Mouse (Mus musculus): ENCODE results near the gene Tspyl4. TPM values are rescaled to one million over a fixed set of nuclear protein-coding genes. Genes with fewer than 3 reads are reported as not detected.

Gene Tspyl4
- polyA plus RNA-seq, 1 experiment from 2014 or later, result 37.9 TPM

DNA sequence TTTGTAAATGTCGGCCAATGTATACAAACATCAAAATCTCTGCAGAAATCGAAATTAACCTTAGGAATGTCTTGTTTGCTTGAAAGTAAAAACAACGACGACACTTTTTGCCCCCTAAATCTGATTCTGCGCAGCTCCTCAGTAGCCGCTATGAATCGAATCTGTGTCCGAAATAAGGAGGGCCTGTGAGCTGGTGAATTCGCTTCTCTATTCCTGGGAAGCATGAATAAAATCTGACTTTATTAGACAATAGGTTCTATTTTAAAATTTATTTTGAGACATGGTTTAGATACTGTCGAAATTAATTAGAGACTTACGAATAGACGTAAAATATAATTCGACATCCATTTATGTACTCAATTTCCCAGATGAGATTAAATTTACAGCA lies 337 bp upstream of the Tspyl4 start:
- Histone ChIP-seq H3K36me3 (replicated peaks) (no peaks in the 10 kb centered on the region; the same call in 1 of the 2 replicates), H3K4me3 (peak overlapping the region; percentile 81), H3K27me3 (replicated peaks; ENCODE audit: low read depth, poor library complexity, severe bottlenecking) (no peaks in the 10 kb centered on the region), H3K4me1 (peaks cover 40% of the 10 kb centered on the region), H3K9me3 (no peaks in the 10 kb centered on the region), H3K27ac (replicated peaks) (peak overlapping the region; percentile 81)
- WGBS, result 7% methylated on average over 13 of the region's 13 CpGs
- no peak for DNase-seq (ENCODE audit: low spot score)

DNA sequence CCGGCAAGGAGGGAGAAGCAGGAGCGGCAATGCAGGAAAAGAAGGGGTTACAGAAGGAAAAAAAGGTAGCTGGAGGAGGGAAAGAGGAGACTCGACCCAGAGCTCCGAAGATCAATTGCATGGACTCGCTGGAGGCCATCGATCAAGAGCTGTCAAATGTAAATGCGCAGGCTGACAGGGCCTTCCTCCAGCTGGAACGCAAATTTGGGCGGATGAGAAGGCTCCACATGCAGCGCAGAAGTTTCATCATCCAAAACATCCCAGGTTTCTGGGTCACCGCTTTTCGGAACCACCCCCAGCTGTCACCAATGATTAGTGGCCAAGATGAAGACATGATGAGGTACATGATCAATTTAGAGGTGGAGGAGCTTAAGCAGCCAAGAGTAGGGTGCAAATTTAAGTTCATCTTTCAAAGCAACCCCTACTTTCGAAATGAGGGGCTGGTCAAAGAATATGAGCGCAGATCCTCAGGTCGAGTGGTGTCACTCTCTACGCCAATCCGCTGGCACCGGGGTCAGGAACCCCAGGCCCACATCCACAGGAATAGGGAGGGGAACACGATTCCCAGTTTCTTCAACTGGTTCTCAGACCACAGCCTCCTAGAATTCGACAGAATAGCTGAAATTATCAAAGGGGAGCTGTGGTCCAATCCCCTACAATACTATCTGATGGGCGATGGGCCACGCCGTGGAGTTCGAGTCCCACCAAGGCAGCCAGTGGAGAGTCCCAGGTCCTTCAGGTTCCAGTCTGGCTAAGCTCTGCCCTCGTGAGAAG lies 925 bp downstream of the Tspyl4 start:
- no peaks in the 10 kb centered on the region for H3K9me3 ChIP-seq
- WGBS, result 46% methylated on average over 25 of the region's 25 CpGs
- H3K4me1 ChIP-seq, result peaks cover 40% of the 10 kb centered on the region
- peak overlapping the region; percentile 81 for H3K4me3 ChIP-seq
- H3K27ac ChIP-seq (replicated peaks), result peak overlapping the region; percentile 86
- H3K27me3 ChIP-seq (replicated peaks; ENCODE audit: low read depth, poor library complexity, severe bottlenecking), result no peaks in the 10 kb centered on the region
- H3K36me3 ChIP-seq (replicated peaks), result no peaks in the 10 kb centered on the region; the same call in 1 of the 2 replicates
- DNase-seq (ENCODE audit: low spot score), result no peak

DNA sequence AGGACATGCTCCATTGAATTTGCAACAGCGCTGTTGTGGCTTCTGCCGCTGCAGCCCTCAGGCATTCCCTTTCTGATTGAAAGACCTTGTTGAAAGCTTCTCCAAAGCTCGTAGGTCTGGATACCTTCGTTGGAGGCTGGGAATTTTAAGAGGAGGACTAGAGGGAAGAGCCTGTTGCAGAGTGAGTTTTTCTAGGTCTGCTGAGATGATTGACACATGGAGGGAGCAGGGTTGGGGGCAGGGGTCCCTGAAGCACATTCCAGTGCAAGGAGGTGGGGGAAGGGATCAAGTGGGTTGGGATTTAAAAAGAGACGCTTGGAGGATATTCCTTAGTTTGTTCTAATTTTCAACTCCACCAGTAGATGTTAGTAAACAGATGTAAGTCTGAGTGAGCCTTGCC lies 3.1 kb downstream of the Tspyl4 start:
- Histone ChIP-seq H3K27me3 (replicated peaks; ENCODE audit: low read depth, poor library complexity, severe bottlenecking) (no peaks in the 10 kb centered on the region), H3K4me3 (peak overlapping the region; percentile 81), H3K27ac (replicated peaks) (peak overlapping the region; percentile 83), H3K4me1 (peaks cover 40% of the 10 kb centered on the region), H3K9me3 (no peaks in the 10 kb centered on the region), H3K36me3 (replicated peaks) (no peaks in the 10 kb centered on the region; the same call in 1 of the 2 replicates)
- peak; percentile 61 for DNase-seq (ENCODE audit: low spot score)
- 4% methylated on average over 5 of the region's 5 CpGs for WGBS

DNA sequence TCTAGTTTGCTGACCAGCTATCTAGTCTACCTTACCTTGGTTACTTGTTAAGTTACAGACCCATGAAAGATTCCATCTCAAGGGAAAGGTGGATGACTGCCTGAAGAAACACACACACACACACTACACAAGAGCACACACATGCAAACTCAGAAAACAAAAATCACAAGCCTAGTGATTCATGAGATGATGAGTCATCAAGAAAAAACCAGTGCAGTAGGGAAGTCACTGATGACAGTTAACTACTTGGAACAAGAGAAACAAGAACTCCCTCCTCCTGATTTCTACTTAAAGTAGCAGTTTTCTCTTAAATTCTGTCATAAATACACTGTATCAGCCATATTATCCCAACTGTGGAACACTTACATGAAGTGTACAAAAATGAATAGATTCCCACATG lies 9.8 kb downstream of the Tspyl4 start:
- H3K4me1 ChIP-seq, result no peaks in the 10 kb centered on the region
- H3K27me3 ChIP-seq (replicated peaks; ENCODE audit: low read depth, poor library complexity, severe bottlenecking), result no peaks in the 10 kb centered on the region
- H3K9me3 ChIP-seq, result no peaks in the 10 kb centered on the region
- H3K36me3 ChIP-seq (replicated peaks), result no peaks in the 10 kb centered on the region
- no peak overlapping the region for H3K4me3 ChIP-seq
- H3K27ac ChIP-seq (replicated peaks), result no peak overlapping the region
- DNase-seq (ENCODE audit: low spot score), result no peak

DNA sequence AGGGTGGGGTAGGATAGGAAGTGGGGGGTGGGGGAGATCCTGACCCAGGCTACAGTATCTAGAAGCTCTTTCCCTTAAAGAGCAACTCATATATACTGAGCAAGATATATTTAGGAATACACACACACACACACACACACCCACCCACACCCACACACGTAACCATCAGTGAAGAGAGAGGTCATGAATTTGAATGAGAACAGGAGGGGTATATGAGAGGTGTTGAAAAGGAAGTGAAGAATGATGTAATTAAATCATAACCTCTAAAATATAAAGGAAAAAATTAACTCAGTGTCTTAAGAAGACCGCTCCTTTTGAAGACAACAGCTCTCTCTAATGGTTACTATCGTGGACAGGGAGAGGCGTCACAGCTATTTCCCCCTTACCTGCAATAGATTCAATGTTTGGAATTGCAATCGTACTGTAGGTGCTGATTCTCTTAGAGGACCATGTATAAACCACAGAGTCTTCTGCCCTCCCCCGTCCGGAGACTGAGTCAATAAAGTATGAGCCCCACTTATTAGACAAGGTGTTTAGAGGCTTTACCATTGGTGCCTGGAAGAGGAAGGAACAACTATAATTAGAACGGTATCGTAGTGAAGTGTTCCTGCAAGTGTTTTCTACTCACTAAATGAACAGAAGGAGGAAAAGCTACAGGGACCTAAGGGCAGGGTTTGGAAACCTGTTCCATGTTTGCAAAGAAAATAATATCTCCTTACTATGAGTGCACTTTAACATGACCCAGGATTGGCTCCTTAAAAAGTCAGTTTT lies 12.9 kb downstream of the Tspyl4 start:
- Histone ChIP-seq H3K27ac (replicated peaks) (no peak overlapping the region), H3K27me3 (replicated peaks; ENCODE audit: low read depth, poor library complexity, severe bottlenecking) (no peaks in the 10 kb centered on the region), H3K4me1 (no peaks in the 10 kb centered on the region), H3K9me3 (no peaks in the 10 kb centered on the region), H3K36me3 (replicated peaks) (no peaks in the 10 kb centered on the region), H3K4me3 (no peak overlapping the region)
- WGBS, result 91% methylated on average over 9 of the region's 9 CpGs
- DNase-seq (ENCODE audit: low spot score), result no peak

DNA sequence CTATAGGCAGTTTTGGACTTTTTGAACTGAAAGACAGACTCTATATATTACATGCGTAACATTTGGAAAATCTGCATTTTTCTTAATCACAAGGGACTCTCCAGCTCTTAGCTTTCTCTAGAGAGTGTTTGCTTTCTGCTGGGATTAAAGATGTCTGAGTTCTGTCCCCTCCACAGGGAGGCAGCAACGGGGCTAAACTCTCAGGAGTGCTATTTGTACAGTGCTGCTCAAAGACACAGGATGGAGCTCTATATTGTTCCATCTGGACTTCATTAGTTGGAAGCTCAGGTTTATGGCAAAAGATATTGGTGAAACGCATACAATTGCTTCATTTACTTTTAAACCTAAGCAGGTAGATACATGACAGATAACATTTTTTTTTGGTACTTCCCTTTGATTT lies 15.3 kb downstream of the Tspyl4 start:
- Histone ChIP-seq H3K27me3 (replicated peaks; ENCODE audit: low read depth, poor library complexity, severe bottlenecking) (no peaks in the 10 kb centered on the region), H3K9me3 (no peaks in the 10 kb centered on the region), H3K4me1 (peaks cover 24% of the 10 kb centered on the region), H3K36me3 (replicated peaks) (no peaks in the 10 kb centered on the region), H3K27ac (replicated peaks) (no peak overlapping the region), H3K4me3 (no peak overlapping the region)
- DNase-seq (ENCODE audit: low spot score), result no peak
- WGBS, result 59% methylated on average over 3 of the region's 3 CpGs

DNA sequence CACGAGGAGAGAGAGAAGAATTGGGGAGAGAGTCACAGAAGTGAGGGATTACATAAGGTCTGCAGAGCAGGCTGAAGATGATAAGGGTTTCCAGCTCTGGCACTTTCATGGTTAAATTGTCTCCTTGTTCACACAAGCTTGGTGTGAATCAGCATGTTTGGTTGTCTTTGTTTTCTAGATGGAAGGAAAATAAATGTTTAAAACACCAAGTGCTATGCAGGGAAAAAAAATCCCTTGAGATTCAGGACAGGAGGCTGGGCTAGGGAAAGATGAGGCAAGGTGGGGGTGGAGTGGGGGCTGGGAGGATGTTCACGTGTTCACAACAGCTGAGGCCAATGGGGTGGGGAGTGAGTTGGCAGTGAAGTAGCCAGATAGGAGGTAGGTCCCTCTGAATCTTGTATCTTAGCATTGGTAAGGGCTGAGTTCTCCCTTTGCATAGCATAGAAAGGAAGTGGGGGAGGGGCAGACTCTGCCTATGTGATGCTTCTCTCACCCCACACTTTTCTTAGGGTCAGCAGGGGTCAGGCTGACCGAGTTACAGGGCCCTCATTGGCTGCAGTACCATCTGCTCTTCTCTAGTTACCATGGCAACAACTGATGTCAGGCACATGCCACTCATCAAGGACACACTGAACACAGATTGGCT lies 19.5 kb downstream of the Tspyl4 start:
- H3K4me1 ChIP-seq, result peaks cover 27% of the 10 kb centered on the region
- peak overlapping the region; percentile 82 for H3K27ac ChIP-seq (replicated peaks)
- no peaks in the 10 kb centered on the region for H3K36me3 ChIP-seq (replicated peaks)
- H3K27me3 ChIP-seq (replicated peaks; ENCODE audit: low read depth, poor library complexity, severe bottlenecking), result no peaks in the 10 kb centered on the region
- WGBS, result 2% methylated on average over 3 of the region's 3 CpGs
- no peaks in the 10 kb centered on the region for H3K9me3 ChIP-seq
- peak overlapping the region; percentile 40 for H3K4me3 ChIP-seq
- peak; percentile 84 for DNase-seq (ENCODE audit: low spot score)

DNA sequence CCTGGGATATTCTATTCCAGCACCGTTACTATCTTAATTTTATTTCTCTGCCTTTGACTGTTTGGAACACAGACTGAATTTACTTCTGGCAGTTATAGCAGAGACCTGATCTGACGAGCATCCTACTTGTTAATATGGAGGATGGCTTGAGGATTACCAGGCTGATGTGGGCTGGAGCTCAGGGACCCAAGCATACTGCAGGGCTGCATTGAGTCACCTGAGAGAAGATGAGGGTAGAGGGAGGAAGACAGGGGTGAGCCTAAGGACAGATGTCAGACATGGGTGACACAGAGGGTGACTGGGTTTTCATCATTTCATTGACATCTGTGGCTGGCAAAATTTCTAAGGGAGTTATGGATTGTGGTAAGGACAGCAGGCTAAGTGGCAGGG lies 20.0 kb downstream of the Tspyl4 start:
- Histone ChIP-seq H3K4me1 (peaks cover 27% of the 10 kb centered on the region), H3K4me3 (peak overlapping the region; percentile 40), H3K36me3 (replicated peaks) (no peaks in the 10 kb centered on the region), H3K9me3 (no peaks in the 10 kb centered on the region), H3K27me3 (replicated peaks; ENCODE audit: low read depth, poor library complexity, severe bottlenecking) (no peaks in the 10 kb centered on the region), H3K27ac (replicated peaks) (peak overlapping the region; percentile 81)
- no peak for DNase-seq (ENCODE audit: low spot score)
- WGBS, result 14% methylated on average over 2 of the region's 2 CpGs

DNA sequence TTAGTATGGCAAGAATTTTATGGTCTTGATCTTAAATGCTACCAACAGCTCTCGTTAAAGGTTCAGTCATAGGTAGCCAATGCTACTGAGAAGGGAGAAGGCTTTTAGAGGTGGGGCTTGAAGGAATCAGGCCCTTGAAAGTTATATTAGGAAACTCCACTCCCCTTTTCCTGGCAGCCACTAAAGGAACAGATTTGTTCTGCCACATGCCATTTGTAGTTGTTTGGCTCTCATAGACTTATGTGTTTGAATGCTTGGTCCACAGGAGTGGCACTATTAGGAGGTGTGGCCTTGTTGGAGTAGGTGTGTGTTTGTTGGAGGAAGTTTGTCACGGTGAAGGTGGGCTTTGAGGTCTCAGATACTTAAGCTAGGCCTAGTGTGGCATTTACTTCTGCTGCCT lies 23.6 kb downstream of the Tspyl4 start:
- no peaks in the 10 kb centered on the region for H3K27me3 ChIP-seq (replicated peaks; ENCODE audit: low read depth, poor library complexity, severe bottlenecking)
- H3K27ac ChIP-seq (replicated peaks), result no peak overlapping the region
- no peaks in the 10 kb centered on the region for H3K36me3 ChIP-seq (replicated peaks)
- DNase-seq (ENCODE audit: low spot score), result no peak
- H3K4me3 ChIP-seq, result no peak overlapping the region
- H3K9me3 ChIP-seq, result no peaks in the 10 kb centered on the region
- 76% methylated on average over 2 of the region's 2 CpGs for WGBS
- peaks cover 20% of the 10 kb centered on the region for H3K4me1 ChIP-seq

DNA sequence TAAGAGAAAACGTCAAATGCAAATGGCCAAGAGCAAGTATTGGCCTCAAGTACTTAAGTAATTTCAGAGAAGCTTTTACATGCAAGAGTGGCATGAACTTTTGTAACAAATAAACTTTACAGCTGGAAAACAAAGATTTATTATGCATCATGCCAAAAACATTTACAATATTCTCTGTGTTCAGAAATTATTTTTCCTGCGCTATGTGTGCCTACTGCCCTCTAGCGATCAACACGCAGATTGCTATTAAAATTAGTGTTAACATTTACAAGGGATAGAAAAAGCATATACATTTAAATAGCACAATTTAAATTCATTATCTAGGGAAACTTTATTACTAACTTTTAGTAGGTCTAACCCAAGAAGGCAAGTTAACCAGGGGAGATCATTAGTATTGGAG lies 29.5 kb downstream of the Tspyl4 start:
- H3K27ac ChIP-seq (replicated peaks), result no peak overlapping the region
- no peaks in the 10 kb centered on the region for H3K4me1 ChIP-seq
- 27% methylated on average over 4 of the region's 4 CpGs for WGBS
- H3K9me3 ChIP-seq, result no peaks in the 10 kb centered on the region
- DNase-seq (ENCODE audit: low spot score), result no peak
- H3K27me3 ChIP-seq (replicated peaks; ENCODE audit: low read depth, poor library complexity, severe bottlenecking), result no peaks in the 10 kb centered on the region
- no peak overlapping the region for H3K4me3 ChIP-seq
- H3K36me3 ChIP-seq (replicated peaks), result no peaks in the 10 kb centered on the region

DNA sequence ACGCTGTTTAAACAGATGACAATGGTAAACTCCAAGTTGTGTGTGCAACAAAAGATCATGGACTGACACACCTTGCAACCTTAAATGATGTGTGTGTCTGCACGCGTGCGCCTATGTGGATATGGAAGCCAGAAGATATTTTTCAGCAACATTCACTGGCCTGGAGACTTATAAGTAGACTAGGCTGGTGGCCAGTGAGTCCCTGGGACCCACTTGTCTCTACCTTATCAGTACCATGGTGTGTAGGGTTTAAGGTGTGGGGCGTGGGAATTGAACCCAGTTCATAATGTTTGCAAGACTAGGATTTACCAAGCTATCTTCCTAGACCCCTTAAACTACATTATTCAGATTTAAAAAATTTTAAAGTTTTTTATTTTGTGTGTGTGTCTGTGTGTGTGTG lies 29.9 kb downstream of the Tspyl4 start:
- 61% methylated on average over 5 of the region's 5 CpGs for WGBS
- Histone ChIP-seq H3K9me3 (no peaks in the 10 kb centered on the region), H3K27me3 (replicated peaks; ENCODE audit: low read depth, poor library complexity, severe bottlenecking) (no peaks in the 10 kb centered on the region), H3K4me1 (no peaks in the 10 kb centered on the region), H3K27ac (replicated peaks) (no peak overlapping the region), H3K36me3 (replicated peaks) (no peaks in the 10 kb centered on the region), H3K4me3 (no peak overlapping the region)
- DNase-seq (ENCODE audit: low spot score), result no peak

DNA sequence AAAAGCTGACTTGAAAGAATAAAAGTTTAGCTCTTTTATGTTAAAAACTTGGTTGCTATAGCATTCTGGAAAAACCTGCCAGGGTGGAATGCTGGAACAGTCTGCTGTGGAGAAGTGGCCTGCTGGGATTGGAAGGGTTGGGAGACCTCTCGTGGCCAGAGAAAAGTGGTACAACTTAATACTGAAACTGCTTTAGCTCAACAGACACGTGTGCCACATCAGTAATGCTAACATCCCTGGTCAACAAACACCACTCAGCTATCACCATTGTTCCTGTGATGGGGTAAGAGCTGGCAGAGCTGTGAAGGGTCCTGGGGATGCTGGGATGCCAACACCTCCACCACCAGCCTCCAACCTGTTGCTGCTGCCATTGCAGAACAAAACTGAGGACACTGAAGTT lies 31.1 kb downstream of the Tspyl4 start:
- 5% methylated on average over 2 of the region's 2 CpGs for WGBS
- Histone ChIP-seq H3K4me1 (no peaks in the 10 kb centered on the region), H3K27ac (replicated peaks) (no peak overlapping the region), H3K36me3 (replicated peaks) (no peaks in the 10 kb centered on the region), H3K27me3 (replicated peaks; ENCODE audit: low read depth, poor library complexity, severe bottlenecking) (no peaks in the 10 kb centered on the region), H3K4me3 (no peak overlapping the region), H3K9me3 (no peaks in the 10 kb centered on the region)
- peak; percentile 50 for DNase-seq (ENCODE audit: low spot score)

DNA sequence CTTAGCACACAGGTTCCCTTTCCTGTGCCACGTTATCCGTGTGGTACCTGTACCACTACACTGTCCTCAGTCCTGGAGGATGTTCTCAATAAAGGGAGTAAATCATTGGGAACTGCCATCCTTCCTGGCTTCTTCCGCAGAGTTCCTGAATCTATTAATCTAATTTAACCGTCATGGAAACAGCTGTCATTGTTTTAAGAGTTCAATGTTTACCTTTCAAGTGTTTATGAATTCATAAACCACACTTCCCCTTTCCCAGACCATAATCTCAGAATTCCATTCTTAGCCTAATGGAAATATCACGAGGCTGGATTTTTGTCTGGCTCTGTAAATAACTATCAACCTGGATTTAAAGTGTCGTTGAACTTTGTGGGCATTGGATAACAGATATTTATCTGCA lies 43.8 kb downstream of the Tspyl4 start:
- H3K9me3 ChIP-seq, result no peaks in the 10 kb centered on the region
- H3K36me3 ChIP-seq (replicated peaks), result no peaks in the 10 kb centered on the region
- no peak overlapping the region for H3K27ac ChIP-seq (replicated peaks)
- no peaks in the 10 kb centered on the region for H3K4me1 ChIP-seq
- no peak overlapping the region for H3K4me3 ChIP-seq
- WGBS, result 75% methylated on average over 6 of the region's 6 CpGs
- no peak for DNase-seq (ENCODE audit: low spot score)
- H3K27me3 ChIP-seq (replicated peaks; ENCODE audit: low read depth, poor library complexity, severe bottlenecking), result no peaks in the 10 kb centered on the region
